In the genomic region with DNA sequence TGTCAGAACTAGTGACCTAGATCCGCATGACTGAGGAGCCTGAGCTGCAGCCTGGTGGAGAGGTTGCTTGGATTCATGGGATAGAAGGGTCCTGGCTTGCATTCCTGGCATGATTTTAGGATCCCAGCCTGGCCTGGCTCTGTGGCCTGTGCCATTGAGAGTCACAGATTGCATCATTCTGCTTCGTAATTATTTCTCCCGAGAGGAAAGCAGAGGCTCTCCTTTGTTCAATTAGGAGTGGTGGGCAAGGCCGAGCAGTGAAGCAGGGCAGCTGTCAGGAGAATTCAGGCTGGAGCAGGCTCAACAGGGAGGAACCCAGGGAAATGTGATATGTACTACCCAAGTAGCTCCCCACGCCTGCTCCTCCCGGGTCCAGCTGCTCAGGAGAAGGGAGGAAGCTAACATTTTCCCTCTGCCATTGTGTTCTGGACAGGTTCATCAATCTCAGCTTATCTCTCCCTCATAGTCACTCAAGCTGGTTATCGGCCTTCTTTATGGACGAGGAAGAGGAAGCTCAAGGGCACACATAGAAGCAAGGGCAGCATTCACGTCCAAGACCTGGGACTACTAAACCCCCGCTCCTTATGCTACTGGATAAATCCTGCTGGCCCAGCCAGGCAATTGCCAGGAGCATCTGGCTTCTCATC, we compare ENCODE assay signal across 8 mouse cellular contexts.
A peak's percentile ranks its signal among the peaks of the same experiment; 100 is the strongest.
DNase-seq lines count a peak whose midpoint lies in the region; ATAC-seq lines count a peak whose summit lies in the region.

No protein-coding gene starts in this region.

- H3K36me3 ChIP-seq in embryonic facial prominence, embryonic 10.5 days (replicated peaks): no peaks in the 10 kb centered on the region
- no peaks in the 10 kb centered on the region for H3K36me3 ChIP-seq in heart, embryonic 16.5 days (ENCODE audit: control insufficient read depth, insufficient read depth)
- no peaks in the 10 kb centered on the region for H3K36me3 ChIP-seq in midbrain, embryonic 13.5 days

- WGBS in embryonic facial prominence, embryonic 10.5 days: 44% methylated on average over 10 of the region's 10 CpGs
- 19% methylated on average over 10 of the region's 10 CpGs for WGBS in heart, embryonic 16.5 days
- 35% methylated on average over 10 of the region's 10 CpGs for WGBS in midbrain, embryonic 13.5 days

- no peaks in the 10 kb centered on the region for H3K9me3 ChIP-seq in embryonic facial prominence, embryonic 10.5 days
- H3K9me3 ChIP-seq in heart, embryonic 16.5 days (replicated peaks; ENCODE audit: control insufficient read depth, low read length): no peaks in the 10 kb centered on the region
- no peaks in the 10 kb centered on the region for H3K9me3 ChIP-seq in midbrain, embryonic 13.5 days

- peak overlapping the region; percentile 40 for H3K27ac ChIP-seq in embryonic facial prominence, embryonic 10.5 days (replicated peaks)
- H3K27ac ChIP-seq in heart, embryonic 16.5 days (ENCODE audit: low read length): peak overlapping the region; percentile 68
- H3K27ac ChIP-seq in midbrain, embryonic 13.5 days: 0 out of 2 replicates have a peak overlapping the region, but pooled peaks have one; percentile 7

- DNase-seq in gastrocnemius, adult 18-20 months (ENCODE audit: low spot score): peak; percentile 72
- DNase-seq in gastrocnemius, postnatal 10 days: no peak
- peak; percentile 51 for DNase-seq in embryonic facial prominence, embryonic 10.5 days (ENCODE audit: low spot score)
- peak; percentile 56 for DNase-seq in kidney, postnatal 10 days
- DNase-seq in spleen, adult 12 weeks (ENCODE audit: low spot score): no peak

- no peak overlapping the region for H3K4me3 ChIP-seq in embryonic facial prominence, embryonic 10.5 days
- H3K4me3 ChIP-seq in heart, embryonic 16.5 days (ENCODE audit: low read length): no peak overlapping the region
- H3K4me3 ChIP-seq in midbrain, embryonic 13.5 days (replicated peaks): no peak overlapping the region

- peaks cover 35% of the 10 kb centered on the region for H3K4me1 ChIP-seq in embryonic facial prominence, embryonic 10.5 days
- H3K4me1 ChIP-seq in heart, embryonic 16.5 days (ENCODE audit: control insufficient read depth, insufficient read depth, low read length): peaks cover 55% of the 10 kb centered on the region
- H3K4me1 ChIP-seq in midbrain, embryonic 13.5 days (replicated peaks): peaks cover 23% of the 10 kb centered on the region

- H3K9ac ChIP-seq in heart, embryonic 16.5 days (ENCODE audit: low read length): peak overlapping the region; percentile 13; the same call in 1 of the 2 replicates
- H3K9ac ChIP-seq in midbrain, embryonic 13.5 days (replicated peaks): 0 out of 2 replicates have a peak overlapping the region, but pooled peaks have one; percentile 25

- H3K4me2 ChIP-seq in heart, embryonic 16.5 days (ENCODE audit: low read depth, low read length): no peak overlapping the region
- no peak overlapping the region for H3K4me2 ChIP-seq in midbrain, embryonic 13.5 days (replicated peaks)

- H3K27me3 ChIP-seq in embryonic facial prominence, embryonic 10.5 days (replicated peaks; ENCODE audit: low read depth, poor library complexity, severe bottlenecking): 0 out of 2 replicates have a peak, but pooled peaks cover 3% of the 10 kb centered on the region
- no peaks in the 10 kb centered on the region for H3K27me3 ChIP-seq in heart, embryonic 16.5 days (ENCODE audit: control insufficient read depth, insufficient read depth, low read length)
- H3K27me3 ChIP-seq in midbrain, embryonic 13.5 days: no peaks in the 10 kb centered on the region

- ATAC-seq in heart, embryonic 16.5 days (replicated peaks; ENCODE audit: extremely low read depth, insufficient read depth, low FRiP score): peak; percentile 39; the same call in 1 of the 2 replicates
- peak; percentile 65 for ATAC-seq in midbrain, embryonic 13.5 days
- no peak for ATAC-seq in granulocyte monocyte progenitor cell, adult 5-6 weeks (replicated peaks; ENCODE audit: poor library complexity, severe bottlenecking)

Comparison
In these comparisons a context has a peak if more than half of its experiments do, and no peak if none do; other contexts are left out.
1. DNase-seq: peak in gastrocnemius, adult 18-20 months (single experiment), embryonic facial prominence, embryonic 10.5 days (single experiment) and kidney, postnatal 10 days (single experiment); none in gastrocnemius, postnatal 10 days (single experiment) and spleen, adult 12 weeks (single experiment).
2. H3K27ac ChIP-seq: peak in every context shown above with its lines; median percentile 68 in heart, embryonic 16.5 days; 40 in embryonic facial prominence, embryonic 10.5 days; 7 in midbrain, embryonic 13.5 days.